ENCODE assay signal across 29 mouse cellular contexts in the genomic region with DNA sequence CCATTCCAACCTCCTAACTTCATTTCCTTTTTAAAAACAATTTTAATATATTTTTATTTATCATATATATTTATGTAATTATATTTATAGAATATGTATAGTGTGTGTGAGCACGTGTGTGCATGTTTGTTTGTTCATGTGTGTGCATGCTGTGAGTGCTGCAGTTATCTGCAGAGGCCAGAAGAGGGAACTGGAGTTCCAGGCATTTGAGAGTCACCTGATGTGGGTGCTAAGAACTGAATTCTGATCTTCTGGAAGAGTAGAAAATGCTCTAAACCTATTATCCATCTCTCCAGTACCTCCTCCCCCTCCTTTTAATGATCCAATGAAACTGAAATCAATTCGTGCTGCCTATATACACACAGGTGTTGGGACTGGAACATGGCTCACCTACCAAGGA.
DNase-seq lines count a peak whose midpoint lies in the region; ATAC-seq and TF ChIP-seq lines count a peak whose summit lies in the region.
"Had no signal": no experiment of that assay in that cellular context is flagged by ENCODE, and none has a peak within 500 bp of the region (broad histone marks: within the 10 kb centered on the region; RNA-seq: fewer than 3 reads in every experiment).

No protein-coding gene starts in this region.

- no peaks in the 10 kb centered on the region for H3K27me3 ChIP-seq in kidney, adult 2 months (replicated peaks; ENCODE audit: control insufficient read depth, insufficient read depth, low read length)
- no peaks in the 10 kb centered on the region for H3K27me3 ChIP-seq in kidney, embryonic 14.5 days (ENCODE audit: control insufficient read depth, insufficient read depth, low read length)
- H3K27me3 ChIP-seq in midbrain, postnatal 0 days (ENCODE audit: insufficient read depth, low read length) = no peaks in the 10 kb centered on the region
- no peaks in the 10 kb centered on the region for H3K27me3 ChIP-seq in midbrain, embryonic 14.5 days (ENCODE audit: control insufficient read depth, insufficient read depth, low read length)
- no peaks in the 10 kb centered on the region for H3K27me3 ChIP-seq in Patski
- H3K27me3 ChIP-seq: heart, embryonic 15.5 days; limb, embryonic 13.5 days; liver, embryonic 13.5 days; lung, embryonic 15.5 days; neural tube, embryonic 15.5 days; stomach, embryonic 15.5 days had no signal

- H3K9me3 ChIP-seq in kidney, embryonic 14.5 days (ENCODE audit: control insufficient read depth, low read length) = no peaks in the 10 kb centered on the region
- H3K9me3 ChIP-seq in midbrain, postnatal 0 days (ENCODE audit: low read length) = no peaks in the 10 kb centered on the region
- H3K9me3 ChIP-seq in midbrain, embryonic 14.5 days (ENCODE audit: control insufficient read depth, low read length) = no peaks in the 10 kb centered on the region
- H3K9me3 ChIP-seq: forebrain, embryonic 10.5 days; G1E; heart, embryonic 15.5 days; limb, embryonic 13.5 days; liver, embryonic 13.5 days; lung, embryonic 15.5 days; neural tube, embryonic 15.5 days; stomach, embryonic 15.5 days had no signal

- TF ChIP-seq POLR2A in kidney, adult 2 months (IDR thresholded peaks at IDR 0.05; ENCODE audit: low read depth, low read length) = no peak

- DNase-seq in kidney, adult 2 months = no peak
- DNase-seq in midbrain, postnatal 0 days (ENCODE audit: low spot score) = no peak
- no peak for DNase-seq in midbrain, embryonic 14.5 days
- no peak for DNase-seq in Patski (ENCODE audit: low read depth, low spot score)
- DNase-seq in adrenal gland, postnatal 14 days = no peak
- DNase-seq: adrenal gland, postnatal 36 days; cerebellum, adult 11 months; cerebellum, adult 9-11 months; gastrocnemius, postnatal 36 days; kidney, adult 11 months; kidney, postnatal 14 days; layer of hippocampus, postnatal 36 days; liver, embryonic 13.5 days; right cerebral cortex, adult 18-20 months; thymus, adult 18-20 months; thymus, postnatal 36 days had no signal

- no peak for ATAC-seq in kidney, embryonic 14.5 days (ENCODE audit: low FRiP score, low TSS enrichment)
- ATAC-seq in midbrain, postnatal 0 days (ENCODE audit: low FRiP score) = no peak
- ATAC-seq in midbrain, embryonic 14.5 days (ENCODE audit: low FRiP score, low TSS enrichment) = no peak
- no peak for ATAC-seq in Patski
- no peak for ATAC-seq in cerebellum, adult (ENCODE audit: insufficient number of reproducible peaks, low FRiP score, low TSS enrichment)
- ATAC-seq: forebrain, embryonic 16.5 days; hindbrain, embryonic 16.5 days; midbrain, embryonic 16.5 days had no signal

- CTCF ChIA-PET in Patski (lab: Charles Lee) = interaction anchor here (0.8 kb wide), 1 partner anchor 122 kb away, joined by 3 read pairs; no protein-coding TSS in a partner anchor

- POLR2A ChIA-PET in Patski (lab: Charles Lee) = no interaction called here

- no peak overlapping the region for H3K4me3 ChIP-seq in kidney, adult 2 months (ENCODE audit: insufficient read depth, low read depth, low read length)
- no peak overlapping the region for H3K4me3 ChIP-seq in kidney, embryonic 14.5 days (ENCODE audit: low read length)
- no peak overlapping the region for H3K4me3 ChIP-seq in midbrain, postnatal 0 days (ENCODE audit: low read depth, low read length)
- no peak overlapping the region for H3K4me3 ChIP-seq in midbrain, embryonic 14.5 days (replicated peaks; ENCODE audit: low read depth, low read length)
- H3K4me3 ChIP-seq: forebrain, embryonic 10.5 days; heart, embryonic 15.5 days; limb, embryonic 13.5 days; liver, embryonic 13.5 days; lung, embryonic 15.5 days; neural tube, embryonic 15.5 days; stomach, embryonic 15.5 days had no signal

- no peak overlapping the region for H3K4me2 ChIP-seq in kidney, embryonic 14.5 days (replicated peaks; ENCODE audit: low read depth, low read length)
- H3K4me2 ChIP-seq in midbrain, postnatal 0 days (ENCODE audit: low read depth, low read length, poor library complexity, severe bottlenecking) = no peak overlapping the region
- H3K4me2 ChIP-seq in midbrain, embryonic 14.5 days (ENCODE audit: low read length) = no peak overlapping the region
- H3K4me2 ChIP-seq: heart, embryonic 15.5 days; limb, embryonic 13.5 days; liver, embryonic 13.5 days; lung, embryonic 15.5 days; neural tube, embryonic 15.5 days; stomach, embryonic 15.5 days had no signal

- in situ Hi-C loops in Patski (cut with MboI; ENCODE audit: low pct_unique_long_range_greater_than_20kb) = no loop called here

- no peaks in the 10 kb centered on the region; the same call in 1 of the 2 replicates for H3K4me1 ChIP-seq in kidney, adult 2 months (ENCODE audit: control insufficient read depth, insufficient read depth, low read length)
- no peaks in the 10 kb centered on the region for H3K4me1 ChIP-seq in kidney, embryonic 14.5 days (ENCODE audit: control insufficient read depth, insufficient read depth, low read length)
- H3K4me1 ChIP-seq in midbrain, postnatal 0 days (ENCODE audit: insufficient read depth, low read length) = no peaks in the 10 kb centered on the region
- H3K4me1 ChIP-seq in midbrain, embryonic 14.5 days (ENCODE audit: control insufficient read depth, insufficient read depth, low read length) = no peaks in the 10 kb centered on the region
- H3K4me1 ChIP-seq: forebrain, embryonic 10.5 days; heart, embryonic 15.5 days; liver, embryonic 13.5 days; lung, embryonic 15.5 days; neural tube, embryonic 15.5 days; stomach, embryonic 15.5 days had no signal

- H3K36me3 ChIP-seq in kidney, adult 2 months (ENCODE audit: control insufficient read depth, insufficient read depth, low read length) = no peaks in the 10 kb centered on the region
- H3K36me3 ChIP-seq in kidney, embryonic 14.5 days (ENCODE audit: control insufficient read depth, insufficient read depth, low read length) = no peaks in the 10 kb centered on the region
- no peaks in the 10 kb centered on the region for H3K36me3 ChIP-seq in midbrain, postnatal 0 days (ENCODE audit: insufficient read depth, low read length)
- no peaks in the 10 kb centered on the region for H3K36me3 ChIP-seq in midbrain, embryonic 14.5 days (ENCODE audit: control insufficient read depth, insufficient read depth, low read length)
- H3K36me3 ChIP-seq: forebrain, embryonic 10.5 days; G1E; heart, embryonic 15.5 days; limb, embryonic 13.5 days; liver, embryonic 13.5 days; lung, embryonic 15.5 days; neural tube, embryonic 15.5 days; stomach, embryonic 15.5 days had no signal

- 0 out of 2 replicates have a peak, but pooled peaks have one; percentile 22 for TF ChIP-seq CTCF in kidney, adult 2 months (conservative IDR thresholded peaks at IDR 0.05; ENCODE audit: insufficient read depth, insufficient read length, low read depth, low read length)
- peak; percentile 20; the same call in 1 of the 2 replicates for TF ChIP-seq CTCF in midbrain, postnatal 0 days (IDR thresholded peaks at IDR 0.05)
- TF ChIP-seq CTCF in Patski (IDR thresholded peaks at IDR 0.05) = peak; percentile 56

- WGBS in kidney, adult 2 months = 83% methylated on average over 2 of the region's 2 CpGs
- 74% methylated on average over 2 of the region's 2 CpGs for WGBS in kidney, embryonic 14.5 days
- 77% methylated on average over 2 of the region's 2 CpGs for WGBS in midbrain, postnatal 0 days
- WGBS in midbrain, embryonic 14.5 days = 82% methylated on average over 2 of the region's 2 CpGs

- H3K9ac ChIP-seq in kidney, embryonic 14.5 days (ENCODE audit: low read depth, low read length) = no peak overlapping the region
- H3K9ac ChIP-seq in midbrain, postnatal 0 days (replicated peaks; ENCODE audit: low read length, poor library complexity, severe bottlenecking) = no peak overlapping the region
- no peak overlapping the region for H3K9ac ChIP-seq in midbrain, embryonic 14.5 days (replicated peaks; ENCODE audit: low read length)
- H3K9ac ChIP-seq: heart, embryonic 15.5 days; limb, embryonic 13.5 days; liver, embryonic 13.5 days; lung, embryonic 15.5 days; neural tube, embryonic 15.5 days; stomach, embryonic 15.5 days had no signal

- H3K27ac ChIP-seq in kidney, adult 2 months (ENCODE audit: insufficient read depth, low read depth, low read length) = no peak overlapping the region
- H3K27ac ChIP-seq in kidney, embryonic 14.5 days (ENCODE audit: low read depth, low read length) = no peak overlapping the region
- H3K27ac ChIP-seq in midbrain, postnatal 0 days (ENCODE audit: low read depth, low read length) = no peak overlapping the region
- no peak overlapping the region for H3K27ac ChIP-seq in midbrain, embryonic 14.5 days (replicated peaks; ENCODE audit: low read depth, low read length)
- H3K27ac ChIP-seq: forebrain, embryonic 10.5 days; heart, embryonic 15.5 days; limb, embryonic 13.5 days; liver, embryonic 13.5 days; lung, embryonic 15.5 days; macrophage; neural tube, embryonic 15.5 days; stomach, embryonic 15.5 days had no signal
